Mouse (Mus musculus) G1E (cell line): Measurements from ENCODE around the gene Gm28269.

Source experiments
- CTCF ChIP-seq: IDR thresholded peaks from 2 replicates; pipeline ENCODE4 v1.5.1; 2012; ENCODE audit warnings: low read depth, low read length, inconsistent platforms, mixed read lengths
- GATA1 ChIP-seq: IDR thresholded peaks from 2 replicates; pipeline ENCODE4 v1.6.1; 2012; ENCODE audit warnings: borderline replicate concordance, low read length, inconsistent platforms, mixed read lengths
- GATA2 ChIP-seq: IDR thresholded peaks from 2 replicates; pipeline ENCODE4 v1.6.1; 2012; ENCODE audit warnings: low read depth, low read length, inconsistent platforms, borderline replicate concordance
- POLR2AphosphoS5 ChIP-seq: IDR thresholded peaks from 2 replicates; pipeline ENCODE4 v1.6.1; 2012; ENCODE audit warnings: low read depth, low read length, inconsistent platforms; ENCODE audit not compliant: insufficient replicate concordance
- TAL1 ChIP-seq: conservative IDR thresholded peaks from 2 replicates; pipeline ENCODE4 v1.6.1; 2012; ENCODE audit warnings: low read depth, low read length, inconsistent platforms, mixed read lengths

DNA sequence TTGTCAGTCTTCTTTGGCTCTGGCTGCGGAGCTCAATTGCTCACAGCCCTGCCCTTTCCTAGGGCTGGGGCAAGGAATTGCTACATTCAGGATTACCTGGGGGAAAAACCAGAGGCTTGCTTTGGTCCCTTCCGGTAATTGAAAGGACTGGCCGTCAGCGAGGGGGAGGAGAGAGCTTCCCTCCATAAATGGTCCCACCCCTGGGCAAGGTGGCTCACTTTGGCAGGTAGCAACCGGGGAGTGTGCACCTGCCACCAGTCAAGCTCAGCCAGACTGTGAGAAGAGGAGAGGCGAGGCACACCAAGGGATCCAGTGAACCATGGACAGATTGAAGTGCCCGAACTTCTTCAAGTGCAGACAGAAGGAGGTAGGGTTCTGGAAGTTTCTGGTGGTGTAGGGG is 30.1 kb downstream of the Gm28269 start, which contains the start of gene Slc6a14:
- TF ChIP-seq TAL1 (no peak), CTCF (no peak), GATA1 (no peak), GATA2 (no peak), POLR2AphosphoS5 (no peak)
